Mouse (Mus musculus) thymus, postnatal 36 days (tissue): ENCODE measurements at regions not wholly inside any gene's neighbourhood (a gene's known extent, or its start where the extent isn't known, plus 50 kb on each side); places are given as distances from the start of the nearest gene placed in this dataset.

Source experiments
- DNase-seq, 2 experiments: peaks; one replicate each; pipeline ENCODE4 v3.0.0; 2022; ENCODE audit warnings: mixed read lengths in 2 of 2

GRCm38 (mm10) chr9:46622255-46622654 is 302.5 kb upstream of the 4931429L15Rik start:
- DNase-seq = no peak

- DNase-seq = no peak
These were observed 302.1 kb upstream of the 4931429L15Rik start for GRCm38 (mm10) chr9:46621851-46622250.

- no peak for DNase-seq
These were observed 290.6 kb upstream of the 4931429L15Rik start for GRCm38 (mm10) chr9:46610101-46611005.

GRCm38 (mm10) chr9:46608695-46609094 is 288.9 kb upstream of the 4931429L15Rik start:
- DNase-seq = no peak

- no peak for DNase-seq
These were observed 281.0 kb upstream of the 4931429L15Rik start for GRCm38 (mm10) chr9:46600803-46601202.

GRCm38 (mm10) chr9:46599931-46600708 is 280.3 kb upstream of the 4931429L15Rik start:
- DNase-seq = no peak

- DNase-seq = no peak
These were observed 278.7 kb upstream of the 4931429L15Rik start for GRCm38 (mm10) chr9:46598518-46598917.

GRCm38 (mm10) chr9:46593444-46593843 is 273.7 kb upstream of the 4931429L15Rik start:
- DNase-seq = no peak

GRCm38 (mm10) chr9:46592908-46593307 is 273.1 kb upstream of the 4931429L15Rik start:
- no peak for DNase-seq

GRCm38 (mm10) chr9:46586818-46587217 is 267.0 kb upstream of the 4931429L15Rik start:
- DNase-seq = no peak

- no peak for DNase-seq
These were observed 262.1 kb upstream of the 4931429L15Rik start for GRCm38 (mm10) chr9:46581844-46582243.

- DNase-seq = no peak
These were observed 242.5 kb upstream of the 4931429L15Rik start for GRCm38 (mm10) chr9:46562301-46562700.

- no peak for DNase-seq
These were observed 238.7 kb upstream of the 4931429L15Rik start for GRCm38 (mm10) chr9:46558481-46558880.

- no peak for DNase-seq
These were observed 238.0 kb upstream of the 4931429L15Rik start for GRCm38 (mm10) chr9:46557781-46558180.

- DNase-seq = no peak
These were observed 235.4 kb upstream of the 4931429L15Rik start for GRCm38 (mm10) chr9:46555156-46555555.

GRCm38 (mm10) chr9:46554586-46555152 is 234.9 kb upstream of the 4931429L15Rik start:
- no peak for DNase-seq

- DNase-seq = no peak
These were observed 229.6 kb upstream of the 4931429L15Rik start for GRCm38 (mm10) chr9:46549416-46549815.

GRCm38 (mm10) chr9:46544326-46544725 is 224.5 kb upstream of the 4931429L15Rik start:
- DNase-seq = no peak

GRCm38 (mm10) chr9:46541001-46541400 is 221.2 kb upstream of the 4931429L15Rik start:
- no peak for DNase-seq

GRCm38 (mm10) chr9:46538616-46539015 is 218.8 kb upstream of the 4931429L15Rik start:
- no peak for DNase-seq

GRCm38 (mm10) chr9:46516401-46517130 is 196.8 kb upstream of the 4931429L15Rik start:
- DNase-seq = no peak

GRCm38 (mm10) chr9:46512276-46513051 is 192.7 kb upstream of the 4931429L15Rik start:
- no peak for DNase-seq
